In genomic region chr2:90753565-90753964, GRCm38 (mm10) we compare ENCODE assay signal across 29 mouse cellular contexts. TPM values are rescaled to one million over a fixed set of nuclear protein-coding genes. Genes with fewer than 3 reads are reported as not detected.
"Had no signal": no experiment of that assay in that cellular context is flagged by ENCODE, and none has a peak within 500 bp of the region (broad histone marks: within the 10 kb centered on the region; RNA-seq: fewer than 3 reads in every experiment).

No protein-coding gene starts in this region.

- H3K27me3 ChIP-seq: embryonic facial prominence, embryonic 12.5 days; embryonic facial prominence, embryonic 13.5 days; embryonic facial prominence, embryonic 15.5 days; forebrain, embryonic 12.5 days; forebrain, embryonic 13.5 days; forebrain, embryonic 15.5 days had no signal

- H3K4me1 ChIP-seq: embryonic facial prominence, embryonic 10.5 days; forebrain, embryonic 10.5 days had no signal

- H3K9ac ChIP-seq: embryonic facial prominence, embryonic 12.5 days; embryonic facial prominence, embryonic 13.5 days; embryonic facial prominence, embryonic 15.5 days; forebrain, embryonic 12.5 days; forebrain, embryonic 13.5 days; forebrain, embryonic 15.5 days; forebrain, postnatal 0 days had no signal

- ATAC-seq: forebrain, embryonic 13.5 days; forebrain, embryonic 14.5 days; forebrain, embryonic 15.5 days; forebrain, embryonic 16.5 days; forebrain, postnatal 0 days had no signal

- DNase-seq: cerebellum, adult 9-10 months; cerebellum, adult 9-11 months; cerebellum, postnatal 10 days; cerebellum, postnatal 14 days; cerebellum, postnatal 25 days; cerebellum, postnatal 36 days; embryo, embryonic 11 days; forebrain, postnatal 0 days; gastrocnemius, adult 2 months; gastrocnemius, postnatal 10 days; gastrocnemius, postnatal 14 days; gastrocnemius, postnatal 25 days; gastrocnemius, postnatal 36 days; heart, adult 18-20 months; heart, adult 2 months had no signal

- H3K4me2 ChIP-seq: embryonic facial prominence, embryonic 12.5 days; embryonic facial prominence, embryonic 13.5 days; embryonic facial prominence, embryonic 15.5 days; forebrain, embryonic 12.5 days; forebrain, embryonic 13.5 days; forebrain, embryonic 15.5 days; heart, embryonic 11.5 days had no signal

- H3K9me3 ChIP-seq: embryonic facial prominence, embryonic 10.5 days; embryonic facial prominence, embryonic 12.5 days; embryonic facial prominence, embryonic 13.5 days; embryonic facial prominence, embryonic 15.5 days; forebrain, embryonic 10.5 days; forebrain, embryonic 12.5 days; forebrain, embryonic 13.5 days; forebrain, embryonic 15.5 days had no signal

- H3K4me3 ChIP-seq: embryonic facial prominence, embryonic 10.5 days; embryonic facial prominence, embryonic 12.5 days; embryonic facial prominence, embryonic 13.5 days; embryonic facial prominence, embryonic 15.5 days; erythroblast, embryonic 14.5 days; forebrain, embryonic 10.5 days; forebrain, embryonic 12.5 days; forebrain, embryonic 13.5 days; forebrain, embryonic 15.5 days; gastrocnemius, adult 2 months; heart, adult 2 months had no signal

- H3K27ac ChIP-seq: embryonic facial prominence, embryonic 10.5 days; embryonic facial prominence, embryonic 12.5 days; embryonic facial prominence, embryonic 13.5 days; embryonic facial prominence, embryonic 15.5 days; forebrain, embryonic 10.5 days; forebrain, embryonic 12.5 days; forebrain, embryonic 13.5 days; forebrain, embryonic 15.5 days; gastrocnemius, adult 2 months; heart, adult 2 months had no signal

RNA-seq across cellular contexts. Expression of gene Agbl2, which starts 29.0 kb away (rescaled TPM):
- total RNA-seq: common myeloid progenitor, adult 5-6 weeks; granulocyte monocyte progenitor cell, adult 5-6 weeks had no signal
- polyA plus RNA-seq: erythroblast, embryonic 14.5 days had no signal
